Mouse (Mus musculus) CH12.LX (cell line): Measurements from ENCODE around the gene Zfp326. TPM values are rescaled to one million over a fixed set of nuclear protein-coding genes. Genes with fewer than 3 reads are reported as not detected.

Experiments
- DNase-seq: peaks from one replicate; pipeline ENCODE4 v3.0.0-alpha.2; 2013; ENCODE audit errors: extremely low read depth
- H3K27ac ChIP-seq: 2 replicates; pipeline ENCODE4 v1.5.1; 2012; ENCODE audit warnings: low read depth, mild to moderate bottlenecking, control low read depth, moderate library complexity; ENCODE audit not compliant: insufficient read depth
- H3K27me3 ChIP-seq: replicated peaks from 2 replicates; pipeline ENCODE3; 2012; ENCODE audit warnings: inconsistent platforms
- H3K36me3 ChIP-seq, 2 experiments: replicated peaks in 1 of 2; 2 replicates each; pipeline versions ENCODE3 to v1.6.1; 2012; ENCODE audit warnings: inconsistent platforms in 1 of 2, low read length in 1 of 2, mild to moderate bottlenecking in 1 of 2, mixed read lengths in 1 of 2, moderate library complexity in 1 of 2; ENCODE audit not compliant: control insufficient read depth in 1 of 2, insufficient read depth in 1 of 2
- H3K4me1 ChIP-seq, 2 experiments: 2 replicates each; pipeline ENCODE4 v1.6.1; 2012; ENCODE audit warnings: inconsistent platforms in 1 of 2, moderate library complexity in 1 of 2; ENCODE audit not compliant: insufficient read depth in 2 of 2, control insufficient read depth in 1 of 2
- H3K4me2 ChIP-seq: 2 replicates; pipeline ENCODE4 v1.6.1; 2012; ENCODE audit warnings: low read depth, mild to moderate bottlenecking, control low read depth; ENCODE audit not compliant: poor library complexity, insufficient read depth, severe bottlenecking
- H3K4me3 ChIP-seq, 3 experiments: fragments of 150-350 bp in 1 of 3; sonication (generic) in 1 of 3; replicated peaks in 1 of 3; 2 replicates each; pipeline versions ENCODE3 to v1.5.1; 2011 to 2012; ENCODE audit warnings: low read depth in 2 of 3, low read length in 2 of 3, mild to moderate bottlenecking in 2 of 3, moderate library complexity in 2 of 3, control low read depth in 1 of 3, improper control_type of control experiment in 1 of 3, inconsistent platforms in 1 of 3, mixed read lengths in 1 of 3; ENCODE audit not compliant: poor library complexity in 1 of 3
- H3K79me2 ChIP-seq: replicated peaks from 2 replicates; pipeline ENCODE4 v1.6.1; 2012; ENCODE audit warnings: mild to moderate bottlenecking, moderate library complexity; ENCODE audit not compliant: control insufficient read depth, poor library complexity, insufficient read depth, severe bottlenecking; ENCODE audit errors: extremely low read depth
- H3K9ac ChIP-seq: 2 replicates; pipeline ENCODE4 v1.6.1; 2012; ENCODE audit warnings: low read depth, mild to moderate bottlenecking, control low read depth, moderate library complexity; ENCODE audit not compliant: insufficient read depth
- H3K9me3 ChIP-seq: replicated peaks from 2 replicates; pipeline ENCODE3; 2012; ENCODE audit warnings: low read length, inconsistent platforms, mixed read lengths
- CHD1 ChIP-seq: IDR thresholded peaks from 2 replicates; pipeline ENCODE4 v1.6.1; 2012; ENCODE audit warnings: low read depth, low read length, improper control_type of control experiment, inconsistent platforms
- CHD2 ChIP-seq: IDR thresholded peaks from 2 replicates; pipeline ENCODE4 v1.6.1; 2011; ENCODE audit warnings: low read length, improper control_type of control experiment
- CTCF ChIP-seq, 2 experiments: IDR thresholded peaks in 1 of 2; conservative IDR thresholded peaks in 1 of 2; 2 replicates each; pipeline ENCODE4 v1.5.1; 2011 to 2012; ENCODE audit warnings: low read depth in 2 of 2, low read length in 2 of 2, improper control_type of control experiment in 1 of 2, inconsistent platforms in 1 of 2, mild to moderate bottlenecking in 1 of 2, moderate library complexity in 1 of 2
- E2F4 ChIP-seq: IDR thresholded peaks from 2 replicates; pipeline ENCODE4 v1.6.1; 2011; ENCODE audit warnings: low read depth, low read length, improper control_type of control experiment; ENCODE audit not compliant: insufficient replicate concordance
- EP300 ChIP-seq: IDR thresholded peaks from 2 replicates; pipeline ENCODE4 v1.6.1; 2011; ENCODE audit warnings: low read length, improper control_type of control experiment
- ETS1 ChIP-seq: conservative IDR thresholded peaks from 2 replicates; pipeline ENCODE4 v1.6.1; 2012; ENCODE audit warnings: low read depth, mild to moderate bottlenecking, inconsistent platforms, low read length, improper control_type of control experiment, moderate library complexity
- GABPA ChIP-seq: IDR thresholded peaks from 2 replicates; pipeline ENCODE4 v1.6.1; 2012; ENCODE audit warnings: low read depth, low read length, improper control_type of control experiment, inconsistent platforms; ENCODE audit not compliant: insufficient replicate concordance
- HCFC1 ChIP-seq: IDR thresholded peaks from 2 replicates; pipeline ENCODE4 v1.6.1; 2012; ENCODE audit warnings: low read depth, mild to moderate bottlenecking, inconsistent platforms, low read length, improper control_type of control experiment
- IRF4 ChIP-seq: IDR thresholded peaks from 2 replicates; pipeline ENCODE4 v1.6.1; 2014; ENCODE audit warnings: low read depth, mild to moderate bottlenecking, inconsistent platforms, low read length, improper control_type of control experiment
- KAT2A ChIP-seq: IDR thresholded peaks from 2 replicates; pipeline ENCODE4 v1.6.1; 2012; ENCODE audit warnings: low read length, improper control_type of control experiment, inconsistent platforms; ENCODE audit not compliant: insufficient replicate concordance
- MAFK ChIP-seq: IDR thresholded peaks from 2 replicates; pipeline ENCODE4 v1.6.1; 2011; ENCODE audit warnings: low read length, improper control_type of control experiment; ENCODE audit not compliant: insufficient replicate concordance
- MEF2A ChIP-seq: IDR thresholded peaks from 2 replicates; pipeline ENCODE4 v1.6.1; 2014; ENCODE audit warnings: low read depth, mild to moderate bottlenecking, inconsistent platforms, low read length, improper control_type of control experiment, borderline replicate concordance
- MXI1 ChIP-seq: IDR thresholded peaks from 2 replicates; pipeline ENCODE4 v1.6.1; 2011; ENCODE audit warnings: mild to moderate bottlenecking, low read depth, low read length, improper control_type of control experiment
- NRF1 ChIP-seq: IDR thresholded peaks from 2 replicates; pipeline ENCODE4 v1.6.1; 2014; ENCODE audit warnings: low read depth, mild to moderate bottlenecking, inconsistent platforms, low read length, improper control_type of control experiment, moderate library complexity
- POLR2A ChIP-seq: IDR thresholded peaks from 2 replicates; pipeline ENCODE4 v1.6.1; 2011; ENCODE audit warnings: low read depth, mild to moderate bottlenecking, improper control_type of control experiment, low read length
- RAD21 ChIP-seq: IDR thresholded peaks from 2 replicates; pipeline ENCODE4 v1.6.1; 2011; ENCODE audit warnings: low read depth, mild to moderate bottlenecking, low read length, improper control_type of control experiment, moderate library complexity
- RCOR1 ChIP-seq: conservative IDR thresholded peaks from 2 replicates; pipeline ENCODE4 v1.6.1; 2012; ENCODE audit warnings: low read depth, mild to moderate bottlenecking, inconsistent platforms, low read length, improper control_type of control experiment
- TBP ChIP-seq: conservative IDR thresholded peaks from 2 replicates; pipeline ENCODE4 v1.6.1; 2011; ENCODE audit warnings: low read depth, low read length, improper control_type of control experiment
- UBTF ChIP-seq: IDR thresholded peaks from 2 replicates; pipeline ENCODE4 v1.6.1; 2012; ENCODE audit warnings: low read depth, mild to moderate bottlenecking, inconsistent platforms, low read length, improper control_type of control experiment, moderate library complexity
- ZMIZ1 ChIP-seq: IDR thresholded peaks from 2 replicates; pipeline ENCODE4 v1.6.1; 2012; ENCODE audit warnings: low read depth, mild to moderate bottlenecking, inconsistent platforms, low read length, improper control_type of control experiment
- dilution Hi-C: fragments of 300-500 bp; cut with MboI; formaldehyde crosslinking; loops from 2 replicates; pipeline ENCODE4 v1.14.3; 2020; ENCODE audit warnings: low sequenced_read_pairs; ENCODE audit not compliant: extremely low pct_unique_long_range_greater_than_20kb, extremely low pct_ligation_motif_present
- in situ Hi-C: fragments of 300-500 bp; cut with MboI; formaldehyde crosslinking; loops from 3 replicates; pipeline ENCODE4 v1.14.3; 2019; ENCODE audit warnings: low sequenced_read_pairs, low pct_ligation_motif_present, low pct_unique_long_range_greater_than_20kb, mixed read lengths
- polyA plus RNA-seq: library from polyadenylated mRNA; unstranded; fragments of >175 nt; gene quantifications from 2 replicates; pipeline ENCODE4 v1.2.1, GENCODE M21; 2012; ENCODE audit warnings: low read depth; ENCODE audit not compliant: insufficient read length
- total RNA-seq, 2 experiments: library from RNA; depleted of rRNA; stranded (reverse); fragments of 300-350 nt in 1 of 2; fragments of >200 nt in 1 of 2; gene quantifications; 2 replicates each; pipeline ENCODE4 v1.2.3; 2012 to 2014

Gene Zfp326
- total and polyA plus RNA-seq, 3 experiments: 5.3 to 21.6 (median 7.4) TPM

DNA sequence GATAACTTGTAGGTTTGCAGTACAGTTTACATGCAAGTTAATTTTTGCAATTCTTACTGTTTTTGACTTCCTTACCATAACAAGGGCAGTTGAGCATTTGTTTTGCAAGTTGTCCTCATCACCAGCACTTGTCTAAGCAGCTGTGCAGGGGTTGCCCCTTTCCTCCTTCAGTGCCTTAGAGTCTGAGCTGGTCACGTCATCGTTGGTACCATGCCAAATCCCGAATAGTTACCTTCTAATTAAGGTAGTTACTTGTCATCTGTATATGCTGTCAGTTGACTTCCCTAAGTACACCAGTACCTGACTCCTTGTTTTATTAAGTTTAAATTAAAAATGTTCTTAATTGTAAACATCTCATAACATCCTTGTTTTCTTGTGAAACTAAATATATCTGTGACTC lies 41.0 kb downstream of the Zfp326 start:
- Histone ChIP-seq H3K4me2 (no peak overlapping the region), H3K9me3 (no peaks in the 10 kb centered on the region), H3K36me3 (peaks cover 19 to 50% of the 10 kb centered on the region in 2 experiments), H3K27me3 (no peaks in the 10 kb centered on the region), H3K4me1 (no peaks in the 10 kb centered on the region), H3K27ac (no peak overlapping the region), H3K4me3 (no peak overlapping the region), H3K9ac (no peak overlapping the region), H3K79me2 (no peaks in the 10 kb centered on the region)
- dilution Hi-C loops (no loop called here), in situ Hi-C loops (no loop called here)
- DNase-seq: no peak
- TF ChIP-seq IRF4 (no peak), MEF2A (no peak), MXI1 (no peak), CHD1 (no peak), CTCF (conservative IDR thresholded peaks at IDR 0.05 in 1 of 2, IDR thresholded peaks at IDR 0.05 in 1 of 2; ENCODE audit: low read depth in 2 of 2, low read length in 2 of 2) (no peak)

DNA sequence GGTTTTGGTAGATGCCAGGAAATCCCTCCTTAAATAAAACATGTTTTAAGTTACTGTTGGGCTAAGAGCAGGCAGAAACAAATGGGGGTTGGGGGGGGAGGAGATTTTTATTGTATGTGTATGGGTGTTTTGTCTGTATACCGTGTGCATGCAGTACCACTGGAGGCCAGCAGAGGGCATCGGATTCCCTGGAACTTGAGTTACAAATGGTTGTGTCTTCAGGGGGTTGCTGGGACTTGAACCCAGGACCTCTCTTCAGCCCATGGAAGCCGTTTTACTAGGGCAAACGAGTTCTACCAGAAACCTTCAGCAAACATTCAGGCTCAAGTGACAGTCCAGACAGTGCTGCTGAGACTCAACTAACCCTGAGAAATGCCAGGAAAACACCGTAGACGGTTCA lies 41.9 kb downstream of the Zfp326 start:
- H3K9me3 ChIP-seq: no peaks in the 10 kb centered on the region
- TF ChIP-seq CTCF (conservative IDR thresholded peaks at IDR 0.05 in 1 of 2, IDR thresholded peaks at IDR 0.05 in 1 of 2; ENCODE audit: low read depth in 2 of 2, low read length in 2 of 2): peak; percentile 50 to 72
- no peak for TF ChIP-seq RCOR1
- H3K4me1 ChIP-seq: no peaks in the 10 kb centered on the region
- in situ Hi-C loops: no loop called here
- H3K4me3 ChIP-seq: no peak overlapping the region
- dilution Hi-C loops: no loop called here
- H3K36me3 ChIP-seq: peaks cover 16 to 41% of the 10 kb centered on the region in 2 experiments
- no peak overlapping the region for H3K9ac ChIP-seq
- no peaks in the 10 kb centered on the region for H3K79me2 ChIP-seq
- no peak overlapping the region for H3K4me2 ChIP-seq
- H3K27ac ChIP-seq: no peak overlapping the region
- H3K27me3 ChIP-seq: no peaks in the 10 kb centered on the region
- DNase-seq: peak; percentile 24

DNA sequence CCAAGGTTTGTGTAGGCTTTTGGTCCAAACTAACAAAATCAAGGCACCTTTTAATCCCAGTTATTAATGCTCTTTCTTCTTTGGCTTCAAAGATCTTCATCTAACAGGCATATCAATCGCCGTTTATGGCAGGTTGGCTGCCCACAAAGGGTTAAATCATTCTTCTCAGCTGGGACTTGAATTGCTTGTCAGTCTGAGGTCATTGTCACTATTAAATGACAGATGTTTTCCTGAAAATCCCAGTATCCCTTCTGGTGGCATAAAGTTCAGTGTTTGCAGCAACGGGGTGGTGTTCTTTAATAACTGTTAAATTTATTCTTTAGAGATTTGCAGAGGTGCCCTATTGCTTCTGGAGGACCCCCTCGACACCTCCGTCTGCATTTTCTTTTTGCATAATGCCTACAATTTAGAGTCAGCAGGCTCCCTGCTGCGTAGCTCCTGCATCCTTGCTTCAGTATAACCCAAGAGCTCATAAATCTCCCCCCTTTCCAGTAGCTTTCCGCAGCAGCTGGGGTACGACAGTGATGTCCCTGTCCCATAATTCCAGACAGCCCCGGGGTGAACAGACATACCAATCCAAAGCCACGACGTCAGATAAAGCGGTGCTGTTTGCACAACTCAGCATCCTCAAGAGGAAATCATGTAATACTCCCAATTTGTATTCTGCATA lies 46.6 kb downstream of the Zfp326 start:
- dilution Hi-C loops: no loop called here
- Histone ChIP-seq H3K27ac (no peak overlapping the region), H3K4me2 (no peak overlapping the region), H3K79me2 (no peaks in the 10 kb centered on the region), H3K4me1 (no peaks in the 10 kb centered on the region), H3K36me3 (peaks cover 5 to 17% of the 10 kb centered on the region in 2 experiments), H3K27me3 (no peaks in the 10 kb centered on the region), H3K9me3 (no peaks in the 10 kb centered on the region), H3K4me3 (no peak overlapping the region), H3K9ac (no peak overlapping the region)
- in situ Hi-C loops: no loop called here
- no peak for DNase-seq
- TF ChIP-seq ZMIZ1 (no peak), UBTF (no peak), HCFC1 (no peak), KAT2A (no peak), RAD21 (no peak), MAFK (no peak), E2F4 (no peak), ETS1 (no peak), TBP (no peak), CHD1 (no peak), NRF1 (no peak), EP300 (no peak), CHD2 (no peak), POLR2A (no peak), MEF2A (no peak), GABPA (no peak)
